Mouse (Mus musculus): Measurements from ENCODE around the gene Clstn2.

- no peak for TF ChIP-seq CHD2 (IDR thresholded peaks at IDR 0.05; ENCODE audit: low read length)
- no peak for TF ChIP-seq MYB (IDR thresholded peaks at IDR 0.05; ENCODE audit: low read depth, low read length)
Observed at GRCm38 (mm10) chr9:98019876-98020275, 13.1 kb downstream of the Clstn2 start.
